In the genomic region with DNA sequence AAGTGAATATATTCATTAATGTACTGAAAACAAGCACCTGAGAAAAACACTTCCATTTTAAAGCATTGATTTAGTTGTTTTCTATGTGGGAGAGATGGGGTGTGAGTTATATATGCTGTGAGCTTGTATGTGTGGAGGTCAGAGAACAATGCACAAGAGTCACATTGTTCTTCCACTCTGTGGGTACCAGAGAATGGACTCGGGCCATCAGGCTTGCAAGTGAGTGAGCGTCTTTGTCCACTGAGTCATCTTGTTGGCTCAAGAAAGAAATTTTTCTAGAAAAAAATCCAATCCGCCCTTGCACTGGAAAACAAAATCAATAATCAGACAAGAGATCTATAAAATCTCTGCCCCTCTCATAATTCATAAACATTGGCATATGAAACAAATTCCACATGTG, we compare ENCODE assay signal across 21 mouse cellular contexts.
"Had no signal": no experiment of that assay in that cellular context is flagged by ENCODE, and none has a peak within 500 bp of the region (broad histone marks: within the 10 kb centered on the region; RNA-seq: fewer than 3 reads in every experiment).

No protein-coding gene starts in this region.

- DNase-seq: gastrocnemius, adult 2 months; gastrocnemius, postnatal 10 days; gastrocnemius, postnatal 25 days; heart, adult 18-20 months; heart, postnatal 10 days; kidney, adult 18-20 months; kidney, adult 8-10 months; kidney, postnatal 10 days; kidney, postnatal 25 days; kidney, postnatal 4 days; left cerebral cortex, postnatal 4 days had no signal

- H3K4me1 ChIP-seq: heart, embryonic 10.5 days; heart, embryonic 12.5 days; hindbrain, embryonic 13.5 days; hindbrain, embryonic 15.5 days; intestine, embryonic 15.5 days; limb, embryonic 13.5 days; limb, embryonic 15.5 days; liver, embryonic 12.5 days had no signal

- H3K27ac ChIP-seq: gastrocnemius, adult 2 months; heart, embryonic 10.5 days; hindbrain, embryonic 13.5 days; hindbrain, embryonic 15.5 days; intestine, embryonic 15.5 days; left cerebral cortex, adult 2 months; limb, embryonic 13.5 days; limb, embryonic 15.5 days; liver, embryonic 12.5 days; liver, embryonic 14.5 days had no signal

- H3K9me3 ChIP-seq: heart, embryonic 10.5 days; heart, embryonic 12.5 days; hindbrain, embryonic 13.5 days; hindbrain, embryonic 15.5 days; intestine, embryonic 15.5 days; limb, embryonic 13.5 days; limb, embryonic 15.5 days; liver, embryonic 12.5 days had no signal

- H3K4me3 ChIP-seq: gastrocnemius, adult 2 months; heart, embryonic 10.5 days; heart, embryonic 12.5 days; hindbrain, embryonic 13.5 days; hindbrain, embryonic 15.5 days; intestine, embryonic 15.5 days; left cerebral cortex, adult 2 months; limb, embryonic 13.5 days; limb, embryonic 15.5 days; liver, embryonic 12.5 days had no signal

- H3K36me3 ChIP-seq: heart, embryonic 10.5 days; heart, embryonic 12.5 days; hindbrain, embryonic 13.5 days; hindbrain, embryonic 15.5 days; intestine, embryonic 15.5 days; limb, embryonic 13.5 days; limb, embryonic 15.5 days; liver, embryonic 12.5 days had no signal

- H3K27me3 ChIP-seq: heart, embryonic 12.5 days; hindbrain, embryonic 13.5 days; hindbrain, embryonic 15.5 days; intestine, embryonic 15.5 days; limb, embryonic 13.5 days; limb, embryonic 15.5 days; liver, embryonic 12.5 days had no signal
